Mouse (Mus musculus) myocyte (in vitro differentiated cells): ENCODE results near the gene Pygm. TPM values are rescaled to one million over a fixed set of nuclear protein-coding genes. Genes with fewer than 3 reads are reported as not detected.

Experiments
- H3K27me3 ChIP-seq: one replicate; pipeline ENCODE4 v1.6.1; 2011; ENCODE audit not compliant: control insufficient read depth, insufficient read depth, insufficient read length
- H3K36me3 ChIP-seq: one replicate; pipeline ENCODE4 v1.6.1; 2011; ENCODE audit not compliant: control insufficient read depth, insufficient read depth
- H3K4me2 ChIP-seq: one replicate; pipeline ENCODE4 v1.6.1; 2011; ENCODE audit warnings: low read depth, control low read depth
- H3K4me3 ChIP-seq: one replicate; pipeline ENCODE4 v1.5.1; 2011; ENCODE audit warnings: mild to moderate bottlenecking, control low read depth, moderate library complexity
- H3K79me2 ChIP-seq: one replicate; pipeline ENCODE4 v1.6.1; 2011; ENCODE audit not compliant: control insufficient read depth, insufficient read depth
- H3ac ChIP-seq: one replicate; pipeline ENCODE4 v1.6.1; 2011; ENCODE audit not compliant: control insufficient read depth, insufficient read length
- CEBPB ChIP-seq: IDR thresholded peaks from 2 replicates; pipeline ENCODE4 v1.6.1; 2011; ENCODE audit warnings: mild to moderate bottlenecking, moderate library complexity; ENCODE audit not compliant: poor library complexity, insufficient read depth, severe bottlenecking
- E2F4 ChIP-seq: IDR thresholded peaks from one replicate; pipeline ENCODE4 v1.6.1; 2011; ENCODE audit warnings: mild to moderate bottlenecking, control low read depth, moderate library complexity; ENCODE audit not compliant: insufficient read depth
- MAX ChIP-seq: IDR thresholded peaks from one replicate; pipeline ENCODE4 v1.6.1; 2011; ENCODE audit warnings: low read depth, mild to moderate bottlenecking, control low read depth
- MYOD1 ChIP-seq, 3 experiments: IDR thresholded peaks; one replicate each; pipeline ENCODE4 v1.6.1; 2011; ENCODE audit warnings: control low read depth in 2 of 3, low read depth in 2 of 3, mild to moderate bottlenecking in 2 of 3, moderate library complexity in 1 of 3; ENCODE audit not compliant: insufficient read length in 2 of 3, control insufficient read depth in 1 of 3
- MYOG ChIP-seq, 3 experiments: IDR thresholded peaks; one replicate each; pipeline ENCODE4 v1.6.1; 2011; ENCODE audit warnings: control low read depth in 2 of 3, low read depth in 2 of 3, mild to moderate bottlenecking in 2 of 3; ENCODE audit not compliant: insufficient read length in 2 of 3, control insufficient read depth in 1 of 3, insufficient read depth in 1 of 3
- POLR2A ChIP-seq: IDR thresholded peaks from one replicate; pipeline ENCODE4 v1.6.1; 2011; ENCODE audit warnings: low read depth, mild to moderate bottlenecking, control low read depth, moderate library complexity; ENCODE audit not compliant: insufficient read length
- POLR2AphosphoS2 ChIP-seq: IDR thresholded peaks from one replicate; pipeline ENCODE4 v1.6.1; 2011; ENCODE audit warnings: low read depth, control low read depth; ENCODE audit not compliant: insufficient read length
- REST ChIP-seq: IDR thresholded peaks from one replicate; pipeline ENCODE4 v1.6.1; 2011; ENCODE audit warnings: mild to moderate bottlenecking, control low read depth, moderate library complexity; ENCODE audit not compliant: insufficient read depth, insufficient read length
- SRF ChIP-seq: IDR thresholded peaks from one replicate; pipeline ENCODE4 v1.6.1; 2011; ENCODE audit warnings: low read depth; ENCODE audit not compliant: control insufficient read depth, insufficient read length
- TCF12 ChIP-seq: IDR thresholded peaks from one replicate; pipeline ENCODE4 v1.6.1; 2011; ENCODE audit warnings: mild to moderate bottlenecking, control low read depth; ENCODE audit not compliant: poor library complexity, insufficient read depth, severe bottlenecking
- TCF3 ChIP-seq: IDR thresholded peaks from one replicate; pipeline ENCODE4 v1.6.1; 2011; ENCODE audit warnings: low read depth, control low read depth; ENCODE audit not compliant: insufficient read length
- USF1 ChIP-seq: IDR thresholded peaks from one replicate; pipeline ENCODE4 v1.6.1; 2011; ENCODE audit warnings: low read depth, mild to moderate bottlenecking, control low read depth, moderate library complexity
- polyA plus RNA-seq: library from polyadenylated mRNA; unstranded; fragments of >200 nt; fragmentation: generic; extraction: Trizol; gene quantifications from one replicate; pipeline ENCODE4 v1.2.1, GENCODE M21; 2012; ENCODE audit warnings: missing spikeins

The Pygm gene
- polyA plus RNA-seq, 1 experiment: 232 TPM

GRCm38 (mm10) chr19:6376643-6377042, 7.6 kb upstream of the Pygm start:
- no peak overlapping the region for H3K4me3 ChIP-seq
- TF ChIP-seq USF1 (no peak), MAX (no peak), MYOG (IDR thresholded peaks at IDR 0.05; ENCODE audit: control insufficient read depth in 1 of 3, insufficient read depth in 1 of 3, insufficient read length in 2 of 3, low read depth in 2 of 3) (no peak), SRF (no peak), TCF3 (no peak), MYOD1 (IDR thresholded peaks at IDR 0.05; ENCODE audit: control insufficient read depth in 1 of 3, insufficient read length in 2 of 3, low read depth in 2 of 3) (no peak)
- peaks cover 11% of the 10 kb centered on the region for H3K79me2 ChIP-seq
- no peak overlapping the region for H3ac ChIP-seq
- peaks cover 56% of the 10 kb centered on the region for H3K36me3 ChIP-seq
- H3K27me3 ChIP-seq: no peaks in the 10 kb centered on the region
- H3K4me2 ChIP-seq: no peak overlapping the region

GRCm38 (mm10) chr19:6377327-6378040, 6.7 kb upstream of the Pygm start:
- Histone ChIP-seq H3K79me2 (peaks cover 11% of the 10 kb centered on the region), H3K4me2 (no peak overlapping the region), H3K27me3 (no peaks in the 10 kb centered on the region), H3ac (no peak overlapping the region), H3K36me3 (peaks cover 47% of the 10 kb centered on the region), H3K4me3 (no peak overlapping the region)
- TF ChIP-seq POLR2AphosphoS2 (peak; percentile 22), TCF12 (no peak)

GRCm38 (mm10) chr19:6380411-6381166, 3.6 kb upstream of the Pygm start:
- no peak overlapping the region for H3ac ChIP-seq
- H3K4me3 ChIP-seq: no peak overlapping the region
- no peaks in the 10 kb centered on the region for H3K79me2 ChIP-seq
- H3K4me2 ChIP-seq: no peak overlapping the region
- no peaks in the 10 kb centered on the region for H3K27me3 ChIP-seq
- TF ChIP-seq USF1: no peak
- TF ChIP-seq POLR2AphosphoS2: peak; percentile 68
- TF ChIP-seq POLR2A: peak; percentile 14
- peaks cover 27% of the 10 kb centered on the region for H3K36me3 ChIP-seq

- no peaks in the 10 kb centered on the region for H3K79me2 ChIP-seq
- TF ChIP-seq CEBPB: no peak
- peak; percentile 33 for TF ChIP-seq POLR2AphosphoS2
- TF ChIP-seq USF1: no peak
- no peak for TF ChIP-seq SRF
- no peak for TF ChIP-seq MYOG (IDR thresholded peaks at IDR 0.05; ENCODE audit: control insufficient read depth in 1 of 3, insufficient read depth in 1 of 3, insufficient read length in 2 of 3, low read depth in 2 of 3)
- no peak for TF ChIP-seq REST
- no peak overlapping the region for H3ac ChIP-seq
- H3K4me2 ChIP-seq: no peak overlapping the region
- H3K27me3 ChIP-seq: no peaks in the 10 kb centered on the region
- H3K4me3 ChIP-seq: no peak overlapping the region
- H3K36me3 ChIP-seq: peaks cover 26% of the 10 kb centered on the region
Measured at GRCm38 (mm10) chr19:6381238-6381637, 3.0 kb upstream of the Pygm start.

GRCm38 (mm10) chr19:6382323-6382924, 1.8 kb upstream of the Pygm start:
- Histone ChIP-seq H3K36me3 (peaks cover 15% of the 10 kb centered on the region), H3K4me2 (no peak overlapping the region), H3ac (no peak overlapping the region), H3K79me2 (no peaks in the 10 kb centered on the region), H3K4me3 (no peak overlapping the region), H3K27me3 (no peaks in the 10 kb centered on the region)
- peak; percentile 32 for TF ChIP-seq POLR2AphosphoS2
- no peak for TF ChIP-seq E2F4
